Mouse (Mus musculus) lung, postnatal 14 days (tissue): Measurements from ENCODE around the gene Parp8.

ENCODE experiments used
- DNase-seq: peaks from one replicate; pipeline ENCODE4 v3.0.0; 2021

Gene Parp8

GRCm38 (mm10) chr13:116830984-116831383 lies 194.4 kb downstream of the Parp8 start:
- no peak for DNase-seq

- no peak for DNase-seq
Observed at GRCm38 (mm10) chr13:116829015-116829414, 196.3 kb downstream of the Parp8 start.

GRCm38 (mm10) chr13:116811456-116811855 lies 213.9 kb downstream of the Parp8 start:
- no peak for DNase-seq
